Mouse (Mus musculus) forebrain, embryonic 15.5 days (tissue): ENCODE results near the gene Olfr525. TPM values are rescaled to one million over a fixed set of nuclear protein-coding genes. Genes with fewer than 3 reads are reported as not detected.

Experiments
- ATAC-seq: fragments of 200-750 bp; cut with Nextera tagmentation; replicated peaks from 2 replicates; pipeline ENCODE4 v1.8.0; 2017; ENCODE audit warnings: mild to moderate bottlenecking, moderate TSS enrichment, moderate library complexity
- H3K27ac ChIP-seq: fragments of 300-500 bp; sonication (generic); replicated peaks from 2 replicates; pipeline ENCODE4 v1.5.1; 2015; ENCODE audit warnings: mild to moderate bottlenecking, inconsistent platforms
- H3K27me3 ChIP-seq: fragments of 300-500 bp; sonication (generic); 2 replicates; pipeline ENCODE4 v1.6.1; 2015; ENCODE audit warnings: inconsistent platforms
- H3K36me3 ChIP-seq: fragments of 300-500 bp; sonication (generic); 2 replicates; pipeline ENCODE4 v1.6.1; 2015; ENCODE audit warnings: mild to moderate bottlenecking, inconsistent platforms
- H3K4me1 ChIP-seq: fragments of 300-500 bp; sonication (generic); 2 replicates; pipeline ENCODE4 v1.6.1; 2015; ENCODE audit warnings: inconsistent platforms
- H3K4me2 ChIP-seq: fragments of 300-500 bp; sonication (generic); replicated peaks from 2 replicates; pipeline ENCODE4 v1.6.1; 2015; ENCODE audit warnings: mild to moderate bottlenecking, inconsistent platforms
- H3K4me3 ChIP-seq: fragments of 300-500 bp; sonication (generic); 2 replicates; pipeline ENCODE4 v1.5.1; 2015; ENCODE audit warnings: mild to moderate bottlenecking, inconsistent platforms
- H3K9ac ChIP-seq: fragments of 300-500 bp; sonication (generic); replicated peaks from 2 replicates; pipeline ENCODE4 v1.6.1; 2015; ENCODE audit warnings: mild to moderate bottlenecking, inconsistent platforms
- H3K9me3 ChIP-seq: fragments of 300-500 bp; sonication (generic); 2 replicates; pipeline ENCODE4 v1.6.1; 2016; ENCODE audit warnings: inconsistent platforms
- WGBS: fragments of 180-500 bp; shearing (Covaris S2); methylation state at CpG from one replicate; pipeline ENCODE4 v1.1.7; 2015; ENCODE audit warnings: mixed read lengths; 5-methylcytosine and 5-hydroxymethylcytosine counted together
- polyA plus RNA-seq: library from polyadenylated mRNA; unstranded; fragments of >200 nt; fragmentation: Nextera tagmentation; extraction: Ambion mirVana; gene quantifications from 2 replicates; pipeline ENCODE4 v1.2.1, GENCODE M21; 2015

Gene Olfr525
- not detected in 2 replicates for polyA plus RNA-seq

DNA sequence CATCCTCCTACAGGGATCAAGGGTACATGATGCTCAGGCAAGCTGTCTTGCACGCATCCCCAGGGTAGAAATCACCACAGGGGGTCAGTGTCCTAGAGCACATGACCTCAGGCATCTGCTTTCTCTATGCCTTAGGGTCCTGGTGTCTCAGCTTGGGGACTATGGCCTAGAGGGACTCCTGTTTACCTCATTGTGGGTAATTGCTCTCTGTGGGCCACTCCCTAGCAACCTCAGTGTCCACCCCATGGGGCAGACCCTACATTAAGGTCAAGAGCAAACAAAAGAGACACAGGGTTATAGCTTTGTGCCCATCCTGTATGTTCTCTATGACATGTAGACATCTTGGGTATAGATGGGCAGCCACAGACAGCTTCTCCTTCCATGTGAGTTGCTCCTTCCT lies at the start of gene Olfr525:
Olfr525 (plus strand) TSS at position 301 of the 400 bp plus-strand sequence.
- H3K4me3 ChIP-seq = no peak within 1 kb of the TSS
- WGBS = 67% methylated on average over 1 of the region's 1 CpGs
- no peaks in the 10 kb centered on the region for H3K36me3 ChIP-seq
- no peak within 1 kb of the TSS for H3K27ac ChIP-seq
- no peak within 1 kb of the TSS for H3K9ac ChIP-seq
- no peak for ATAC-seq
- no peaks in the 10 kb centered on the region for H3K27me3 ChIP-seq
- no peak within 1 kb of the TSS for H3K4me2 ChIP-seq
- no peaks in the 10 kb centered on the region for H3K4me1 ChIP-seq
- H3K9me3 ChIP-seq = no peaks in the 10 kb centered on the region

DNA sequence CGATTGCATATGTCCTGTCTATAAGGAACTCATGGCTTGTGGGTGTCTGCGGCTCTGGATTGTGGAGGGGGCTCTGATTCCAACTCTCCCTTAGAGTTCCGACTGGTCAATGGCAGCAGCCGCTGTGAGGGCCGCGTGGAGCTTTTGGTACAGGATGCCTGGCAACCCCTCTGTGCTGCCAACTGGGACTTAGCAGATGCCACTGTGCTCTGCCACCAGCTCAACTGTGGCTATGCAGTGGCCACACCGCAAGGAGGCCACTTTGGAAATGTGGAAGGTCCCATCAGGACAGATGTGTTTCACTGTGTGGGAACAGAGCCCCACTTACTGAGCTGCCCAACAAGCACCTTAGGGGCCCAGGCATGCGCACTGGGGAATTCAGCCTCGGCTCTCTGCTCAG lies 24.9 kb upstream of the Olfr525 start:
- H3K27ac ChIP-seq = no peak overlapping the region
- no peaks in the 10 kb centered on the region for H3K4me1 ChIP-seq
- H3K36me3 ChIP-seq = no peaks in the 10 kb centered on the region
- no peaks in the 10 kb centered on the region for H3K27me3 ChIP-seq
- no peak overlapping the region for H3K9ac ChIP-seq
- ATAC-seq = no peak
- 93% methylated on average over 9 of the region's 9 CpGs for WGBS
- no peaks in the 10 kb centered on the region for H3K9me3 ChIP-seq
- H3K4me3 ChIP-seq = no peak overlapping the region
- no peak overlapping the region for H3K4me2 ChIP-seq

DNA sequence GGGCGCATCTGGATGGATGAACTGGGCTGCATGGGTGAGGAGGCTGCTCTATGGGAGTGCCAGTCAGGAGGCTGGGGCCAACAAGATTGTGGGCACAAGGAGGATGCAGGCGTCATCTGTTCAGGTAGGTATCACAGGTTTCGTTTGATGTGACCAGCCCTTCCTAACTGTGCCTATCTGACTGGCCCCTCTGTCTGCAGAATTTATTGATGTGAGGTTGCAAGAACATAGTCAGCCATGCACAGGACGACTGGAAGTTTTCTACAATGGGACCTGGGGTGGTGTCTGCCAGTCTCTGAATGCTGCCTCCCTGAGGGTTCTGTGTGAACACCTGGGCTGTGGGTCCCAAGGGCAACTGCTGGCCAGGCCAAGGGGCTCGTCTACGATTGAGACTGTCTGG lies 23.8 kb upstream of the Olfr525 start:
- Histone ChIP-seq H3K4me1 (no peaks in the 10 kb centered on the region), H3K36me3 (no peaks in the 10 kb centered on the region), H3K9ac (no peak overlapping the region), H3K4me2 (no peak overlapping the region), H3K27me3 (no peaks in the 10 kb centered on the region), H3K9me3 (no peaks in the 10 kb centered on the region), H3K27ac (no peak overlapping the region), H3K4me3 (no peak overlapping the region)
- WGBS = 77% methylated on average over 6 of the region's 6 CpGs
- no peak for ATAC-seq

DNA sequence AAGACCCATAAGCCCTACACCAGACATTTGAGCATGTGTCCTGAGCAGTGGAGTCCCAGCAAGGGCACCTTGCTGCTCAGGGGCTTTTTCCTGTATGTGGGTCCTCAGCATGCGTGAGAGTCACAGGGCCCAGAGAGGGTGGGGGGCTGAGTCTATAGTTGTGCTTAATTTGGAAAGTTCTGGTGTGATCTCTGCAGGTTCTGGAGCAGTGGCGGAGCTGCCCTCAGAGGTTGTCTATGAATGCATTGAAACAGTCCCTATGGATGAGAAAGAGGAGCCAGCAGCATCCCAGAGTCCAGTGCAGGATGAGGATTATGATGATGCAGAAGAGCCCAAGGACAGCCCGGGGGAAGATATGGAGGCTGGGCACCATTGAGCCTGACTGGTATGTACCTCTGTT lies 21.2 kb upstream of the Olfr525 start:
- 95% methylated on average over 3 of the region's 3 CpGs for WGBS
- Histone ChIP-seq H3K4me3 (no peak overlapping the region), H3K27ac (no peak overlapping the region), H3K9me3 (no peaks in the 10 kb centered on the region), H3K27me3 (no peaks in the 10 kb centered on the region), H3K36me3 (no peaks in the 10 kb centered on the region), H3K4me2 (no peak overlapping the region), H3K9ac (no peak overlapping the region), H3K4me1 (no peaks in the 10 kb centered on the region)
- ATAC-seq = no peak

GRCm38 (mm10) chr7:140319861-140320385 lies 735 bp upstream of the Olfr525 start:
- H3K9me3 ChIP-seq = no peaks in the 10 kb centered on the region
- H3K4me2 ChIP-seq = no peak overlapping the region
- H3K9ac ChIP-seq = no peak overlapping the region
- no peaks in the 10 kb centered on the region for H3K36me3 ChIP-seq
- no peak overlapping the region for H3K27ac ChIP-seq
- no peak for ATAC-seq
- 80% methylated on average over 3 of the region's 3 CpGs for WGBS
- H3K4me1 ChIP-seq = no peaks in the 10 kb centered on the region
- no peak overlapping the region for H3K4me3 ChIP-seq
- no peaks in the 10 kb centered on the region for H3K27me3 ChIP-seq

DNA sequence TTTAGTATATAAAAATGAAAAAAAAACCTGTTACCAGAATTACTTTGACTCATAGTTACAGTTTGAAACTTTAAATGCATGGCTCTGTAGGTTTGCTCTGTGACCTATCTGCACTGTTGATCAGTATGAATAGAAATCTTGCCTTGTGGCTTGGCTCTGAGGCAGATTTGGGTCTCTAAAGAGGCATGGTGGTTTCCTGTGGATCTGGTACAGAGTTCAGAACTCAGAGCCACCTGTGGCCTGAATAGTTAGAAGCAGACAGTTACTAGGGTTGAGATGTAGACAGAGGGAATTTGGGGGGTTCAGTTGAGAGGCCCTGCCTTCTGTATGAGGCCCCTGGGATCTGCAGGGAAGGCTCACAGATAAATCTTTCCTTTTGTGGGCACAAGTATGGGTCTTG lies 477 bp downstream of the Olfr525 start:
- Histone ChIP-seq H3K36me3 (no peaks in the 10 kb centered on the region), H3K27me3 (no peaks in the 10 kb centered on the region)
- ATAC-seq = no peak

DNA sequence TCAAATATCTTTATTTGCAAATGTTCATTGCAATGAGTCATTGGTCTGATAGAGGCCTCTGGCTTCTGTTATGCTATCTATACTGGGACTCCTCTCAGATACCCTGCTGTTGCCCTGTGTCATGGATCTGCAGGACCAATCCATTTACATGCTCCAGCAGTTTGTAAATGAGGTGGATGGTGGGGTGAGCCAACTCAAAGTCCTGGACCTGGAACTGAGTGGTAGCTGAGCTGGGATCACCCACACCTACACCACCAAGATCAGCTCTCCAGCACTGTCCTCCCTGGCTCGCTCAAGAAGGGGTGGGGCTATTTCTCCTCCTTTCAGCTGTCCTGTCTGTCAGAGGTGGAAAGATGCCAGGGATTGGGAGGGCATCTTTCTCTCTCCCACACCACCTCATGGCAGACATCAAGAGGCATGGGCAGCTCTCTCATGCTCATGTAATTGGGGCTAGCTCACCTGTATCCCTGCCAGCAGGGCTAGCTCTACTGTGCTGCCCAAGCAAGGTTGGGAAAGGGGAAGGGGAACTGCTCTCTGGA lies 9.2 kb downstream of the Olfr525 start:
- ATAC-seq = no peak
- no peak overlapping the region for H3K4me3 ChIP-seq
- H3K36me3 ChIP-seq = no peaks in the 10 kb centered on the region
- no peaks in the 10 kb centered on the region for H3K27me3 ChIP-seq
- no peak overlapping the region for H3K27ac ChIP-seq
- no peak overlapping the region for H3K4me2 ChIP-seq
- H3K9ac ChIP-seq = no peak overlapping the region
- 48% methylated on average over 1 of the region's 1 CpGs for WGBS
- H3K4me1 ChIP-seq = no peaks in the 10 kb centered on the region
- no peaks in the 10 kb centered on the region for H3K9me3 ChIP-seq

More for the DNA sequence above, 477 bp downstream of the Olfr525 start:
- Histone ChIP-seq H3K4me3 (no peak overlapping the region), H3K4me2 (no peak overlapping the region), H3K9ac (no peak overlapping the region), H3K4me1 (no peaks in the 10 kb centered on the region), H3K27ac (no peak overlapping the region), H3K9me3 (no peaks in the 10 kb centered on the region)

DNA sequence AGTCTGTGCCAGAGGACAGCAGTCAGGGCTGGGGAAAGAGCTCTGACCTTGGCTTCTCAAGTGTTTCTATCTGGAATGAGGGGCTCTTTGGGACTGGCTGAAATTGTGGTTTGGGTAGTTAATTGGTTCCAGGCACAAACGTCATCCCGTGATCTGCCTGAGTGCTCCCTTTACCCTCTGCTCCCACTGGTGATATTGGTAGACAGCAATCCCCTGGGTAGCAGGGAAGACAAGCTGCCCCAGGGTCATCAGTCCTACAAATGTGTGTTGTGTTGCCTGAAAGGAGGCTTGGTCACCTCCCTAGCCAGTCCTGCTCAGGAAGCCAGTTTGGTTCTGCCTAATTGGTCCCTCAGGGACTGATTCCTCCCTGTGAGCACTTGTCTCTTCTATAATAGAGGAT lies 13.1 kb downstream of the Olfr525 start, which contains the start of gene Olfr527:
Olfr527 (plus strand) TSS at position 301 of the 400 bp plus-strand sequence.
- no peak for ATAC-seq
- 86% methylated on average over 2 of the region's 2 CpGs for WGBS

DNA sequence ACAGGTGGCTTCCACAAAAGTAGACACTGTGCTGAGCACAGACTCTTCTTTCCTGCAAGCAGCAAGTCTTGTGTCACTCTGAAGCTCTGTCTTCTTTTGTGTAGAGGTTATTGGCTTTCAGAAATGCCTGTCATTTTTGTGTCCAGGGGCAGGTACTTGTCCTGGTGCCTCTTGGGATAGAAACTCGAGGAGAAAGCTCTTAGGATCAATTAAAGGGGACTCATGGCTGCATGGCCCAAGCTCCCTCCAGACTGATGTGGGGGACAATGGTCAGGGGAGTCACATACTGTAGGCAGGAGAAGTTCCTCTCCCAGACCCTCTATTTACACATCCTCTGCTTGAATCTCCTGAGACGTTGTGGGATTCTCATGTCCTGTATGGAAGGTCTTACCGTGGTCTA lies 40.9 kb downstream of the Olfr525 start, which contains the start of gene Olfr60:
Olfr60 (minus strand) TSS at position 101 of the 400 bp plus-strand sequence.
- Histone ChIP-seq H3K36me3 (no peaks in the 10 kb centered on the region), H3K27ac (no peak within 1 kb of the TSS), H3K4me3 (no peak within 1 kb of the TSS), H3K9ac (no peak within 1 kb of the TSS), H3K4me2 (no peak within 1 kb of the TSS), H3K4me1 (no peaks in the 10 kb centered on the region), H3K27me3 (no peaks in the 10 kb centered on the region), H3K9me3 (no peaks in the 10 kb centered on the region)
- WGBS = 75% methylated on average over 3 of the region's 3 CpGs
- no peak for ATAC-seq

More for the DNA sequence above, 13.1 kb downstream of the Olfr525 start, which contains the start of gene Olfr527:
- no peaks in the 10 kb centered on the region for H3K9me3 ChIP-seq
- H3K36me3 ChIP-seq = no peaks in the 10 kb centered on the region
- no peak within 1 kb of the TSS for H3K4me2 ChIP-seq
- no peak within 1 kb of the TSS for H3K4me3 ChIP-seq
- no peaks in the 10 kb centered on the region for H3K4me1 ChIP-seq
- no peak within 1 kb of the TSS for H3K27ac ChIP-seq
- no peaks in the 10 kb centered on the region for H3K27me3 ChIP-seq
- H3K9ac ChIP-seq = no peak within 1 kb of the TSS

DNA sequence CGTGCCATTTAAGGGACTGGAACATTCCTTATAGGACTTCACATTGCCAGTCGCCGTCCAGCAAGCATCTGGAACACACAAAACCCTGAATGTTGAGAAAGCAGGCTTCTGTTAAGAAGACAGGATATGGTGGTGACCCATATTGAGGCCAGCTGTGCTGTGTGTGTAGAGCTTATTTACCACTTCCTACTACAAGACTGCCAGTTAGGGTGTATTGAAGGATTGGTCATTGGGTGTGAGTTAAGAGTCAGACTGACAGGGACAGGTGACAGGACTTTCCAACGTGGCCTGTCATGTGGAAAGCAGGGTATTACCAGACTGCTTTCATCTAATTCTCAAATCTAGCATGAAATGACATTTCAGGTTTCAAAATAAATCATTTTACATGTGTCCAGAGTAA lies 53.6 kb downstream of the Olfr525 start:
- H3K36me3 ChIP-seq = no peaks in the 10 kb centered on the region
- H3K27ac ChIP-seq = no peak overlapping the region
- no peak overlapping the region for H3K4me2 ChIP-seq
- H3K4me3 ChIP-seq = no peak overlapping the region
- H3K27me3 ChIP-seq = no peaks in the 10 kb centered on the region
- 77% methylated on average over 4 of the region's 4 CpGs for WGBS
- no peaks in the 10 kb centered on the region for H3K9me3 ChIP-seq
- ATAC-seq = no peak
- no peak overlapping the region for H3K9ac ChIP-seq
- no peaks in the 10 kb centered on the region for H3K4me1 ChIP-seq

DNA sequence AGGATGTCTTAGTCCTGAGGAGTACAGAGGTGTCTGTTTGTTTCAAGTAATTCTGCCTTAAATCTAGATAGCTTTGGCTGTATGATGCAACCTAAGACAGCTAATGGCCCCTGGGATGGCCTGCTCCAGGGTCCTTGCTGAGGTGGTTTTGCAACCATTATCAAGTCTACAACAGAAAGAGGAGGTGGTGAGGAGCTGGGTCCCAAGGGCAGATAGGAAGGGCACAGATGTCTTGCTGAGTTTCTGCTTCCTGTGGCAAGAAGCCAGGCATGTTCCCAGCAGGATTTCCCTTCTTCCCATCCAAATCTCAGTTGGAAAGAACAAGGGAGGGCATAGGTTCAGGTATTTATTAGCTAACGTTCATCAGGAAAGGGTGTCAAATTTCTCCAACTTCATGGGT lies 55.6 kb downstream of the Olfr525 start, which contains the start of gene Olfr530:
Olfr530 (minus strand) TSS at position 101 of the 400 bp plus-strand sequence.
- H3K9me3 ChIP-seq = no peaks in the 10 kb centered on the region
- H3K9ac ChIP-seq = no peak within 1 kb of the TSS
- no peaks in the 10 kb centered on the region for H3K4me1 ChIP-seq
- no peaks in the 10 kb centered on the region for H3K27me3 ChIP-seq
- 68% methylated on average over 1 of the region's 1 CpGs for WGBS
- H3K27ac ChIP-seq = no peak within 1 kb of the TSS
- H3K36me3 ChIP-seq = no peaks in the 10 kb centered on the region
- ATAC-seq = no peak
- H3K4me3 ChIP-seq = no peak within 1 kb of the TSS
- no peak within 1 kb of the TSS for H3K4me2 ChIP-seq

- Histone ChIP-seq H3K9me3 (no peaks in the 10 kb centered on the region), H3K4me3 (no peak overlapping the region), H3K9ac (no peak overlapping the region), H3K36me3 (no peaks in the 10 kb centered on the region), H3K4me1 (no peaks in the 10 kb centered on the region), H3K4me2 (no peak overlapping the region), H3K27ac (no peak overlapping the region), H3K27me3 (no peaks in the 10 kb centered on the region)
- ATAC-seq = no peak
- WGBS = 97% methylated on average over 2 of the region's 2 CpGs
Observed at GRCm38 (mm10) chr7:140376911-140377310, 56.3 kb downstream of the Olfr525 start.
